Mouse (Mus musculus) cerebellum, adult 2 months (tissue): ENCODE data around the gene Ifne.

Experiments used
- CTCF ChIP-seq: fragments of 200-500 bp; IDR thresholded peaks from 2 replicates; pipeline ENCODE4 v1.5.1; 2011; ENCODE audit warnings: low read depth, mild to moderate bottlenecking, control low read depth, low read length, moderate library complexity, borderline replicate concordance; ENCODE audit not compliant: insufficient read depth
- POLR2A ChIP-seq: fragments of 200-500 bp; IDR thresholded peaks from 2 replicates; pipeline ENCODE4 v1.6.1; 2011; ENCODE audit warnings: low read length, control low read depth, borderline replicate concordance; ENCODE audit not compliant: insufficient read depth

GRCm38 (mm10) chr4:88880101-88880500 lies at the start of gene Ifne:
- TF ChIP-seq CTCF (no peak), POLR2A (no peak)
